Mouse (Mus musculus) mature B cell (primary cell): ENCODE measurements around the gene Pogz.

ENCODE experiments used
- in situ Hi-C: fragments of 300-500 bp; cut with MboI; formaldehyde crosslinking; loops from 2 replicates; pipeline ENCODE4 v1.14.3; 2019

Gene Pogz

DNA sequence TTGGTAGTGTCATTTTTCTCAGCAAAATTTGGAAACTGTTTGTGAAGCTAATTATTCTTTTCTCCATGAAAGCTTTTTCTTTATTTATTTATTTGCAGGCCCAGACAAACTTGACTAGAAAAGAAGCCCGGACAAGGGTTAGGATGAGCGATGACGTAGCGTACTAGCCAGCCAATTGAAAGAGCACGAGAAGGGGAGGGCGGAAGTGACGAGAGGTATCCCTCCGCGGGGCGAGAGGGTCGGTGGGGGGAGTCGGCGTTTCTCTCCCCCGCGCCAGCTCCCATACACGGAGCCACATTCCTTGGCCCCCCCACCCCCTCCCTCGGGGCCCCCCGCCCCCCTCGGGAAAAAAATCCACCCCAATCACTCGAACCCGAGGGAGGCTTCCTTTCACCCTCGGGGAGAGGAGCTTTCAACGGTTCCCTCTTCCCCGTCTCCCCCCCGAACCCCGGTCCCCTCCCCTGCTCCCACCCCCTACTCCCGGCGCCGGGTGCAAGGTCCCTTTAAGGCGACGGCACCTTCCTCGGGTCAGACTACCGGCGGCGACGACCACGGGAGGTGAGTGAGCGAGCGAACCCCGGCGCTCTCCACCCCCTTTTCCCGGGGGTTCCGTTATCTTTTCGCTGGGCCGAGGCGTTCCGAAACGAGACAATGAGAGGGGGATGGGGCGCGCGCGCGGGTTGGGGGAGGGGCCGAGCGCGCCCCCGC is at the start of gene Pogz:
TSS of gene Pogz (plus strand) at position 385 of the 708 bp plus-strand sequence.
- in situ Hi-C loops = no loop called here

DNA sequence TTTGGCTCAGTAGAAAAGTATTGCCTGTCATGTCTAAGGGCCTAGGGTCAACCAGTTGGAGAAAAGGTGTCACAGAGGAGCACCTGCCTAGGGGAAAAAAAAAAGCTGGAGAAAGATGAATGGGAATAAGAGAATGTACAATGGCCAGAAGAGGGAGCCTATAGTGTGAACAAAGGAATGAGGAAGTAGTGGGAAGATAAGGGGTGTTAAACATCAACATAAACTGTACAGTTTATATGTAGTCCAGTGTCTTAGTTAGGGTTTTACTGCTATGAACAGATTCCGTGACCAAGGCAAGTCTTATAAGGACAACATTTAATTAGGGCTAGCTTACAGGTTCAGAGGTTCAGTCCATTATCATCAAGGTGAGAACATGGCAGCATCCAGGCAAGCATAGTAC is 48.3 kb upstream of the Pogz start:
- in situ Hi-C loops = no loop called here

DNA sequence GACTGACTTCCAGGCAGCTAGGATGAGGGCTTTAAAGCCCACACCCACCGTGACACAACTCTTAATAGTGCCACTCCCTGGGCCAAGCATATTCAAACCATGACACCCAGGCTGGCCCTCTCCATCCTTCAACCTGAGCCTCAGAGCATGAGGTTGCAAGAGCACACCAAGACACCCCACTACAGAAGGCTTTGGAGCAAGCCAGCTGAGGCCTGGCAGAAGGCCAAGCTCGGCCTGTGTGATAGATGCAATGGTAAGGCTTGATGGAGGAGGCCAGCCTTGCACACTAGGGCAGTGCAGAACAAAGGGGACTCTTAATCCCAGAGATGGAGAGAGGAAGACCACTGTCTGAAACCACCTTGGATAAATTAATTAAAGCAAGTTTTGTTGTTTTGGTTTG is 47.9 kb upstream of the Pogz start:
- in situ Hi-C loops = no loop called here

DNA sequence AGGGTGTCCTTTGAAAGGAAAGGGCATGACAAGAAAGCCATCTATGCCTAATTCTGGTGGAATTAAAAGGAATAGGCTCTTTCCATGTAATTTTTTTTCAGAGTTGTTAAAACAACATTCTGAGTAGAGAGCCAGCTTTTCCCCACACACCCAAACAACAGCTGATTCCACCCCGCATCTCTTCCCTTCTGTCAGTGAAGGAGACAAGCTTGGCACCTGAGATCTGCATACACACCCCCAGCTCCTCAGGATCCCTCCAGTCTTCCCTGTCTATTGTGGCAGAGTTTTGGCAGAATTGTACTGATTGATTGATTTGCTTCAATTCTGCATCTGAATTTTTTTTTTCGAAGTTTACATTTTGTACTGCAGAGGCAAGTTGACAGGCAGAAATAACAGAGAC is 45.1 kb upstream of the Pogz start:
- in situ Hi-C loops = no loop called here

DNA sequence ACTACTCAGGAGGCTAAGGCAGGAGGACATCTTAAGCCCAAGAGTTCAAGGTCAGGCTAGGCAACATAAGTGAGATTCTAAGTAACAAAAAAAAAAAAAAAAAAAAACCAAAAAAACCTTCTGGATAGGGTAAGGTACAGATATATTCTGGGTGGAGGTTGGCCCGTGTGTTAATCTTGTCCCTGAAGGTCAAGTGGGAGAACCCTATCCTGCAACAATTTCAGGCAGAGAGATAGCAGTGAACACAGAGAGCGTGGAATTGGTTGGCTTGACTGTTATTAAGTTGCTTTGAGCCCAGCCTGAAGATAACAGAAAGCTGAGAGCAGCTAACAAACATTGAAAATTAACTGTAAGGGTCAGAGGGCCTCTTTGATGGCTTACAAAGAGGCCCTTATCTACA is 43.7 kb upstream of the Pogz start:
- in situ Hi-C loops = no loop called here

- in situ Hi-C loops = no loop called here
Observed at GRCm38 (mm10) chr3:94794359-94794758, 43.0 kb upstream of the Pogz start.

DNA sequence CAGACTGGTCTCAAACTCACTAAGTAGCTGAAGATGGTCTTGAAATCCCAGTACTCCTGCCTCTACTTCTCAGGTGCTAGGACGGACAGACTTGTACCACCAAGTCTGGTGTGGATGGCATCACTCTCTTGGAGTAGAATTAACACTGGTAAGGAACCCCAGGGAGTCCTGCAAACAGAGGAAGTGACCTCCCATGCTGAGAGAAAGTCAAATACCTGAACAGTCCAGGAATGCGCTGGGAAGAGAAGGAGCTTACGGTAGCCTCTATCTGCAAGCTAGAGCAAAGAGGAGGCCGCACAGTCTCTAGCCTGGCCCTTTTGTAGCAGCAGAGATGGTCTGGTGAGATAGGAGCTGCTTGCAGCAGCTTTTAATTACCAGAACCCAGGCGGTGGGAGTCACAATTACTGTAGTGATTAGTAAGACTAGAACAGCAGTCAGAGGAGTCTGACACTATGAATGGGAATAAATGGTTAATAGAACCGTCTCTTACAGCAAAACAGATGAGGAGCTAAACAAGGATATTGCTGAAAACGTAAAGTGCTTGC is 41.7 kb upstream of the Pogz start:
- in situ Hi-C loops = no loop called here

DNA sequence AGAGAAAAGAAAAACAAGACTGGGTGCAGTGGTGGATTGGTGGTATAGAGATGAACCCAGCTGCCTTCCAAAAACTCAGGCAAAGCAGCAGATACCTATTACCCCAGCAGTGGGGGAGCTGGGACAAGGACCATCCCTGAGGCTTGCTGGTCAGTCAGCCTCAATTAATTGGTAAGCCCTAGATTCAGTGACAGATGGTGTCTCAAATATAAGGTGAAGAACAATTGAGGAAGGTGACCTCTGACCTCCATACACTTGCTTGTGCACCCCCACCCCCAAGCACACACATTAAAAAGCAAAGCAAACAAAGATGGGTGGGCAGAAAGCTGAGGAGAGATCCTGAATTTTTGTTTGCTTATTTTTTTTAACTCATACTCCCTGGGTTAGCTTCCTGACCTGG is 41.2 kb upstream of the Pogz start:
- in situ Hi-C loops = no loop called here

GRCm38 (mm10) chr3:94804146-94804545 is 33.2 kb upstream of the Pogz start:
- in situ Hi-C loops = no loop called here

DNA sequence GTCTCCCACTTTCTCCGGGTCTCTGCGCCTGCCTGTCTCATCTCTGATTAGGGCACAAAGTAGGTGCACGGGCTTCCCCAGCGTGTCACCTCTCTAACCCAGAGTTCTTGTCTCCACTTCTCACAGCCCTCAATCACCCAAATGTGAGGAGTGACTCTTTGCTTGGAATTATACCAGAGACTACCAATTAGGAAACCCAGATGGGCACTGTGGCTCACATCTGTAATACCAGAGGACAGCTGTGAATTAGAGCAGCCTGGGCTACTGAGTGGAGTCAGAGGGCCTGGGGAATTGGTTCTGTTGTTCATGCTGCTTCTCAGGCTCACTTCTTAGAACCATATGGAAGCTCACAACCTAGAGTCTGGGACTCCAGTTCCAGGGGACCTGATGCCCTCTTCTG is 32.4 kb upstream of the Pogz start:
- in situ Hi-C loops = no loop called here

GRCm38 (mm10) chr3:94808296-94808695 is 29.1 kb upstream of the Pogz start:
- in situ Hi-C loops = no loop called here

DNA sequence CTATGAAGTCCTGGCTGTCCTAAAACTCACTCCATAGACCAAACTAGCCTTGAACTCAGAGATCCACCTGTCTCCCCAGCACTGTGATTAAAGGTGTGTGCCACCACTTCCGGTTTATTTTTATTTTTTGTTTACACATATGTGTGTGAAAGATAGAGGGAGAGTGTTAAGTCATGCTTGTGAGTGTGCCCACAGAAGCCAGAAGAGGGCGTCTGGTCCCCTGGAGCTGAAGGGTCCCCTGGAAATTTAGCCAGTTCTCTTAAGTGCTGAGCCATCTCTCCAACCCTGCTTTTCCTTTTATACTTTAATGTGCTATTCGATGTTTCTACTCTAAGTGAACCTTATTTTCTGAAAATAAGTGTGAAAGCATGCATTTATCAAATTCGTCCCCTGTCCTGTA is 25.7 kb upstream of the Pogz start:
- in situ Hi-C loops = no loop called here

- in situ Hi-C loops = no loop called here
Observed at GRCm38 (mm10) chr3:94813651-94814050, 23.7 kb upstream of the Pogz start.

GRCm38 (mm10) chr3:94814063-94814462 is 23.3 kb upstream of the Pogz start:
- in situ Hi-C loops = no loop called here

GRCm38 (mm10) chr3:94814663-94815062 is 22.7 kb upstream of the Pogz start:
- in situ Hi-C loops = no loop called here

GRCm38 (mm10) chr3:94815603-94816002 is 21.8 kb upstream of the Pogz start:
- in situ Hi-C loops = no loop called here

- in situ Hi-C loops = no loop called here
Observed at GRCm38 (mm10) chr3:94817731-94818130, 19.6 kb upstream of the Pogz start.

GRCm38 (mm10) chr3:94819452-94820425 is 17.6 kb upstream of the Pogz start:
- in situ Hi-C loops = no loop called here

- in situ Hi-C loops = no loop called here
Observed at GRCm38 (mm10) chr3:94821008-94821638, 16.2 kb upstream of the Pogz start.

- in situ Hi-C loops = no loop called here
Observed at GRCm38 (mm10) chr3:94822082-94822481, 15.3 kb upstream of the Pogz start.

DNA sequence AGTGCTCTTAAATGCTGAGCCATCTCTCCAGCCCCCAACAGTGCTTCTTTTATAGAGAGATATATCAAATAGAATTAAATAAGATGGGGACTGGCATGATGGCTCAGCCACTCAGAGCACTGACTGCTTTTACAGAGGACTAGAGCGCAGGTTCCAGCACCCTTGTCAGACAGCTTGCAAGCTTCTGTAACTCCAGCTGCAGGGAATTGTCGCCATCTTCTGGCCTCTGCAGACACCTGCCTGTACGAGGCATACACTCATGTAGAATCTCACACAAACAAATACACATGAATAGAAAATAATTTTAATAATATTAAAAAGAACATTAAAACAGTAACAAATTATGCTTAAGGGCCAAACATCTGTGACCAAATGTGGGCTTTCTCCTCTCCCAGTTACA is 13.3 kb upstream of the Pogz start:
- in situ Hi-C loops = no loop called here

DNA sequence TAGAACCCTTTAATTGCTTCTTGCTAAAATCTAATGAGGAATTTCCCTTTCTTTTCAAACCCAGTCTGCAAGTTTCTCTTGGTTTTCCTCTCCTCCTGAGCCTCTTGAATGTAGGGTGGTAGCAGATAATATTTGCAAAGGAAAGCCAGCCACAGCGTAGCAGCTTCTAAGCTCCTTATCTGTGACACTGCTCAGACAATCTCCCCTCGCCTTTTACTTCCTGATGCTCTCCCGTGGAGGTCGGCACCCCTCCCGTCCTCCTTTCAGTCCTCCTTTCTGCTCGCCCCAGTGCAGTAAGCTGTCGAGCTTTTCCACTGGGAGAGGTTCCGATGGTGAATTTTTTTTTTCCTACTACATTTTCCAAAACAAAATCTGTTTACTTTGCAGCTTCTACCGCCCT is 5.3 kb upstream of the Pogz start:
- in situ Hi-C loops = no loop called here
